Mouse (Mus musculus): ENCODE data around the gene Blcap.

Blcap gene

DNA sequence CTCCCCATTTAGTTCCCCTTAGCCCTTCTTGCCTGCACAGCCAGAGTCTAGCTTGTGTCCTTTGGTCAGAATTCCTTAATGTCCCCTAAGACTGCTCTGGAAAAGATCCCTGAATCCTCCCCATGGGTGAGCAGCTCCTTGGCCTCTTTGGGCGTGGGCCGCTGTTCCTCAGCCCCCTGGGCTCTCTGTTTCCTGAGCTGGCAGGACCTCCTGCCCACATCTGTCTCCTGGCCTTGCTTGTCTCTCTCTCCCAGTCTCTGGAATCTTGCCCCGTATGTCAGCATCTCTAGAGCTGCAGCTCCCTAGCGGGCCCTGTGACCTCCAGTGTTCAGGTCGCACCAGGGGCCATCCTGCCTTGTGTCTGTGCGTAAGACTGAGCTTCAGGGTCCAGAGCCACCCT lies 51.6 kb downstream of the Blcap start:
- DNase-seq (ENCODE audit: low spot score), result no peak

DNA sequence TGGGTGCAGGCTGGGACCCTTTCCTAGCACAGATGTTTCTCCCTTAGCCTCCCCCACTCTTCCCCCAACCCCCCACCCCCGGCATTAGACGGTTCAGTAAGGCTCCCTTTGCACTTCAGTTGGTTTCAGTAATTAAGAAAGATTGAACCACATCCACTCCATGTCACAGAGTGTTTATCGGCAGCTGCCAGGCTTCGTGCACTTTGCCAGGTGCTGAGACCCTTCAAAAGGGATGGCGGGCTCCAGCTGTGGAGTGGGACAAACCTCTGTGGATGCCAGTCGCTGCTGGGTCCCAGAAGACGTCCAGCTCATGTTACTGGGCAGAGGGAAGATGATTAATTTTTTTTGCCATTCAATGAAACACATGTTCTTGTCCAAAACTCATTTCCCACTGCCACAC lies 52.6 kb downstream of the Blcap start:
- DNase-seq (ENCODE audit: low spot score), result no peak

DNA sequence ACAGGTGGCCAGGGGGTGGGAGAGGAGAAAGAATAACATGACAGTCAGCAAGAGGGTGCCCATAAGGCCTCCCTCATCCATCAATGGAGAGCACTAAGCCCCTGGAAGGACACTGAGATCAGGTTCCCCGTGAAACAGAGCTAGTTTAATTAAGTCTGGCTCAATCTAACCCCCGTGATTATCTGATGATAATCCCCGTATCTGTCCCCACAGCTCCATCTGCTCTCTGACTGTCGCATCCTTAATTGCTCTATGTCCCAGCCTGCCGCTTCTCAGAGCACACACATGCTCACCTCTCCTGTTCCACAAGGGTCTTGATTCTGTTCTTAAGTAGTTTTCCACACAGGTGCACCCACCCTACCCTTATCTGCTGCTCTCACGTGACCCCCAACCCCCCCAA lies 53.5 kb downstream of the Blcap start:
- no peak for DNase-seq (ENCODE audit: low spot score)

DNA sequence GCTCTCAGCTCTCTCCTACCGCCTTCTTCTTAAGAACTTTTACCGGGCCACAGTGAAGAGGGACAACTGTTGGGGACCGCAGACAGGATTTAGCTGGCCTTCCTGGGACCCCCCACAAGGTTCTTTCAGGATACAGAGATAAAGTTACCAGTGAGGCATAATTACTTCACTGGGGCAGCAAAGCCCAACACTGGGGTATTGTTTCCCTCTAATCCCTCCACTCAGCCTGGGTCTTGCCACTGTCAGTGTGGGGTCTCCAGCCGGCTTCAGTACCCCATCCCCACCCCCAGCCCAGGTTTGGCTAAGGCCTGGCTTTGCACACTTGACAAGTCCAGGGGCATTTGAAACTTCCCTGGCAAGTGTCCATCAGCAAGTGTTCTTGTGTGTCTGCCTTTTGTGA lies 56.7 kb downstream of the Blcap start:
- no peak for DNase-seq (ENCODE audit: low spot score)

DNA sequence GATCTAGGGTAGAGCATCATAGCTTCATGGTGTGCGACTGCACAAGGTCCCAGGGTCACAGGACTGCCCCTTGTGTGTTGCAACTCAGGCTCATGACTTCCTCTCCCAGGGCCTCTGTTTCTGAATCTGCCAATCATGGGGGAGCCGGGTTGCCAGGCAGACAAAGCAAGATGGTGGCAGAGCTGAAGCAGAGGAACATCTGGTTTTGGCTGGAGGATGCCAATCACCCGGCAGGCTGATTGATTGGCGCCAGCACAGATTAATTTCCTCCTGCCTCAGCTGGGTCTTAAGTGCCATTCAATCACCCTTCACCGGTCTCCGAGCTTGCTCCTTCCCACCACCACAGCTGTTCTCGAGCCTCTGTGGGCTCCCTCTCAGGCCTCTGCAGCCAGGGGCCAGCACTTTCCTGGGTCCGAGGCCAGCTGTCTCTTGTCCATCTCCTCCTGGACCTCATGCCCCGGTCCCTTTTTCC lies 57.3 kb downstream of the Blcap start:
- no peak for DNase-seq (ENCODE audit: low spot score)

DNA sequence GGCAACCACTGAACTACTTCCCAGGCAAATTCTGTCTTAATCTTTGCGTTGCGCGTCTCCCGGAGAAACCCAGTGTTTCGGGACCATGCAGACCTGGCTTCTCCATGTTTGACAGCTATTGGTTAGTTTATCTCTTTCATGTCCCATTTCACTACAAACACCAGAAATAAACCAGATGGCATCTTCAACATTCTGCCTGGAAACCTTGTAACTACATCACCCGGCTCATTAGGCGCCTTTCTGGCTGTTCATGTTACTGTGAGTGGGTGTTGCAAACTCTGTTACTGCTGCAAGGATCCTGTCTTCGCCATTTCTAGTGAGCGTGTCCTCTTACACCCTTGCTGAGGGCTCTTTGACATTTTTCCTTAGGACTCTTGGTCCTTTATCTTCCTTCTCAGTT lies 58.2 kb downstream of the Blcap start:
- DNase-seq (ENCODE audit: low spot score), result no peak

DNA sequence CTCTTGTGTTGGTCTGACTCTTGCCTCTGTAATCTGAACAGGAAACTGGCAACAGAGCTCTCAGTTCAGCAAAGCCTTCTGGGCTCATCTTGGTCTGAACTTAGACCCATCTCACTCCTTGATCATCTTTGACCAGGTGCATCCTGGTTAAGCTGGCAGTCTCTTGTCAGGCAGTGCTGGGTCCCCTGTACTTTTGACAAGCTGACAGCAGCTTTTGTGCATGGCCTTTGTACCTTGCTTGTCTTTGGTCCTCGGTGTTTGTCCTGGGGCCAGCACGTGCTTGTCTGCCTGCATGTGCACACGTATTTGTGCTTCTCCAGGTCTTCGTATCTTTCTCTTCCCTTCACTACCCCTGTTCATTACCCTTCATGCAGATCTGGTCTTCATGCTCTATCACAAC lies 61.0 kb downstream of the Blcap start:
- DNase-seq (ENCODE audit: low spot score), result no peak

DNA sequence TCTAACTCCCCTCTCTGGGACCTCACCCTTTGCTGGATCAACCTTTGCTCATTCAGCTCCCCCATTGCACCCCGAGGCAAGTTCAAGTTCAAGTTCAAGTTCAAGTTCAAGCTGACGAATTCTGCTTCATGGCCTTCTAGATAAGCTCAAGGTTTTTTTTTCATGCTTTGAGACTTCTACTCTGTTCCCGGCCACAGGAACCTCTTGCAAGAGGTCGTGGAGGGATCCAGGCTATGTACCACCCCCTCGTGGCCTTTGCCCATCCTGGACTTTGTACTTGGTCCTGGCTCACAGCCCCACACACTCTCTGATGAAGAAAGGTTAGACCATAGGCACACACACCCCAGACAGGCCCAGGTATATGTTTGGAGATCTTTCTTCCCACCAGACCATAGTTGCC lies 61.9 kb downstream of the Blcap start:
- no peak for DNase-seq (ENCODE audit: low spot score)

DNA sequence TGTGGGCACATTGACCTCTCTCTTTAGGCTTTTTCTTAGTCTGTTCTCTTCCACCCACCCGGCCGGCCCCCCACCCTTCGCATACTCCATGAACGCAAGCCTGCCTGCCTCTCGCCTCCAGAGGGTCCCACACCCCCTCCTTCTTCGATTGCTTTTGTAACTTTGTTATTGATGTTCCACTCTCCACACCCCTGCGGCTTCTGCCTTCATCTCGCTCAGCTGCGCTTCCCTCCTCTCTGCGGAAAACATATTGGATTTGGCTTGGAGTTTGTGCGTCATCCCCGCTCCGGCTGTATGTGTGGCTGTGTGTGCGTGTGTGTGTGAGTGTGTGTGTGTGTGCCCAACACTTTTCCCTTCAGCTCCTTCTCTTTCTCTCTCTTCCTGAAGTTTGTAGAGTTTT lies 64.3 kb downstream of the Blcap start:
- DNase-seq (ENCODE audit: low spot score), result no peak
